Mouse (Mus musculus): Measurements from ENCODE around the gene Ntrk3. TPM values are rescaled to one million over a fixed set of nuclear protein-coding genes. Genes with fewer than 3 reads are reported as not detected.
A peak's percentile ranks its signal among the peaks of the same experiment; 100 is the strongest.

Ntrk3 gene
- polyA plus RNA-seq, 1 experiment, result 104 TPM

GRCm38 (mm10) chr7:78619818-78620577 is 117.8 kb downstream of the Ntrk3 start:
- Histone ChIP-seq H3K4me3 (ENCODE audit: insufficient read depth, low read depth, low read length) (no peak overlapping the region), H3K27ac (replicated peaks; ENCODE audit: low read depth, low read length) (peak overlapping the region; percentile 49), H3K4me1 (ENCODE audit: control insufficient read depth, insufficient read depth, insufficient read length, low read length) (peaks cover 9% of the 10 kb centered on the region)

GRCm38 (mm10) chr7:78605538-78606130 is 132.2 kb downstream of the Ntrk3 start:
- peaks cover 4% of the 10 kb centered on the region for H3K4me1 ChIP-seq (ENCODE audit: control insufficient read depth, insufficient read depth, insufficient read length, low read length)
- H3K27ac ChIP-seq (replicated peaks; ENCODE audit: low read depth, low read length), result peak overlapping the region; percentile 87
- H3K4me3 ChIP-seq (ENCODE audit: insufficient read depth, low read depth, low read length), result no peak overlapping the region

- peaks cover 4% of the 10 kb centered on the region for H3K4me1 ChIP-seq (ENCODE audit: control insufficient read depth, insufficient read depth, insufficient read length, low read length)
Measured at GRCm38 (mm10) chr7:78603922-78604321, 133.9 kb downstream of the Ntrk3 start.

GRCm38 (mm10) chr7:78601851-78602250 is 136.0 kb downstream of the Ntrk3 start:
- Histone ChIP-seq H3K27ac (replicated peaks; ENCODE audit: low read depth, low read length) (no peak overlapping the region), H3K4me3 (ENCODE audit: insufficient read depth, low read depth, low read length) (no peak overlapping the region), H3K4me1 (ENCODE audit: control insufficient read depth, insufficient read depth, insufficient read length, low read length) (peaks cover 4% of the 10 kb centered on the region)

More at GRCm38 (mm10) chr7:78603922-78604321, 133.9 kb downstream of the Ntrk3 start:
- no peak overlapping the region for H3K27ac ChIP-seq (replicated peaks; ENCODE audit: low read depth, low read length)
- no peak overlapping the region for H3K4me3 ChIP-seq (ENCODE audit: insufficient read depth, low read depth, low read length)

GRCm38 (mm10) chr7:78600886-78601285 is 136.9 kb downstream of the Ntrk3 start:
- peaks cover 2% of the 10 kb centered on the region for H3K4me1 ChIP-seq (ENCODE audit: control insufficient read depth, insufficient read depth, insufficient read length, low read length)
- H3K27ac ChIP-seq (replicated peaks; ENCODE audit: low read depth, low read length), result no peak overlapping the region
- H3K4me3 ChIP-seq (ENCODE audit: insufficient read depth, low read depth, low read length), result no peak overlapping the region

- H3K4me1 ChIP-seq (ENCODE audit: control insufficient read depth, insufficient read depth, insufficient read length, low read length), result no peaks in the 10 kb centered on the region
- no peak overlapping the region for H3K4me3 ChIP-seq (ENCODE audit: insufficient read depth, low read depth, low read length)
Measured at GRCm38 (mm10) chr7:78599941-78600677, 137.7 kb downstream of the Ntrk3 start.

GRCm38 (mm10) chr7:78598147-78598546 is 139.7 kb downstream of the Ntrk3 start:
- H3K4me3 ChIP-seq (ENCODE audit: insufficient read depth, low read depth, low read length), result no peak overlapping the region
- H3K27ac ChIP-seq (replicated peaks; ENCODE audit: low read depth, low read length), result no peak overlapping the region

More at GRCm38 (mm10) chr7:78599941-78600677, 137.7 kb downstream of the Ntrk3 start:
- no peak overlapping the region for H3K27ac ChIP-seq (replicated peaks; ENCODE audit: low read depth, low read length)

GRCm38 (mm10) chr7:78597251-78598129 is 140.3 kb downstream of the Ntrk3 start:
- Histone ChIP-seq H3K4me3 (ENCODE audit: insufficient read depth, low read depth, low read length) (no peak overlapping the region), H3K27ac (replicated peaks; ENCODE audit: low read depth, low read length) (no peak overlapping the region)

More at GRCm38 (mm10) chr7:78598147-78598546, 139.7 kb downstream of the Ntrk3 start:
- no peaks in the 10 kb centered on the region for H3K4me1 ChIP-seq (ENCODE audit: control insufficient read depth, insufficient read depth, insufficient read length, low read length)

GRCm38 (mm10) chr7:78596556-78596955 is 141.3 kb downstream of the Ntrk3 start:
- Histone ChIP-seq H3K4me3 (ENCODE audit: insufficient read depth, low read depth, low read length) (no peak overlapping the region), H3K27ac (replicated peaks; ENCODE audit: low read depth, low read length) (no peak overlapping the region), H3K4me1 (ENCODE audit: control insufficient read depth, insufficient read depth, insufficient read length, low read length) (no peaks in the 10 kb centered on the region; the same call in 1 of the 2 replicates)

More at GRCm38 (mm10) chr7:78597251-78598129, 140.3 kb downstream of the Ntrk3 start:
- no peaks in the 10 kb centered on the region; the same call in 1 of the 2 replicates for H3K4me1 ChIP-seq (ENCODE audit: control insufficient read depth, insufficient read depth, insufficient read length, low read length)

GRCm38 (mm10) chr7:78595895-78596294 is 141.9 kb downstream of the Ntrk3 start:
- Histone ChIP-seq H3K4me3 (ENCODE audit: insufficient read depth, low read depth, low read length) (no peak overlapping the region), H3K27ac (replicated peaks; ENCODE audit: low read depth, low read length) (0 out of 2 replicates have a peak overlapping the region, but pooled peaks have one; percentile 6), H3K4me1 (ENCODE audit: control insufficient read depth, insufficient read depth, insufficient read length, low read length) (no peaks in the 10 kb centered on the region; the same call in 1 of the 2 replicates)

- Histone ChIP-seq H3K27ac (replicated peaks; ENCODE audit: low read depth, low read length) (peak overlapping the region; percentile 51; the same call in 1 of the 2 replicates), H3K4me3 (ENCODE audit: insufficient read depth, low read depth, low read length) (no peak overlapping the region), H3K4me1 (ENCODE audit: control insufficient read depth, insufficient read depth, insufficient read length, low read length) (no peaks in the 10 kb centered on the region; the same call in 1 of the 2 replicates)
Measured at GRCm38 (mm10) chr7:78592948-78593347, 144.9 kb downstream of the Ntrk3 start.

- Histone ChIP-seq H3K27ac (replicated peaks; ENCODE audit: low read depth, low read length) (peak overlapping the region; percentile 51; the same call in 1 of the 2 replicates), H3K4me3 (ENCODE audit: insufficient read depth, low read depth, low read length) (no peak overlapping the region), H3K4me1 (ENCODE audit: control insufficient read depth, insufficient read depth, insufficient read length, low read length) (no peaks in the 10 kb centered on the region; the same call in 1 of the 2 replicates)
Measured at GRCm38 (mm10) chr7:78592172-78592571, 145.6 kb downstream of the Ntrk3 start.

GRCm38 (mm10) chr7:78589766-78590165 is 148.0 kb downstream of the Ntrk3 start:
- no peak overlapping the region for H3K4me3 ChIP-seq (ENCODE audit: insufficient read depth, low read depth, low read length)
- H3K27ac ChIP-seq (replicated peaks; ENCODE audit: low read depth, low read length), result no peak overlapping the region
- H3K4me1 ChIP-seq (ENCODE audit: control insufficient read depth, insufficient read depth, insufficient read length, low read length), result no peaks in the 10 kb centered on the region; the same call in 1 of the 2 replicates

- Histone ChIP-seq H3K4me3 (ENCODE audit: insufficient read depth, low read depth, low read length) (no peak overlapping the region), H3K4me1 (ENCODE audit: control insufficient read depth, insufficient read depth, insufficient read length, low read length) (no peaks in the 10 kb centered on the region), H3K27ac (replicated peaks; ENCODE audit: low read depth, low read length) (no peak overlapping the region)
Measured at GRCm38 (mm10) chr7:78586800-78587199, 151.0 kb downstream of the Ntrk3 start.

Measured in brown adipose tissue, adult 24 weeks (tissue).